Mouse (Mus musculus) colon, adult 2 months (tissue): ENCODE data around the gene Ydjc. TPM values are rescaled to one million over a fixed set of nuclear protein-coding genes. Genes with fewer than 3 reads are reported as not detected.

Experiments
- polyA plus RNA-seq: library from polyadenylated mRNA; depleted of rRNA; stranded (reverse); fragments of >200 nt; gene quantifications from 2 replicates; pipeline ENCODE4 v1.2.3, GENCODE M21; 2012; rRNA removed

Ydjc gene
- polyA plus RNA-seq = 67.1 and 81.4 TPM in 2 replicates

GRCm38 (mm10) chr16:17144339-17144738 is at the start of gene Ydjc:
Ydjc (plus strand) TSS chr16:17144621.

DNA sequence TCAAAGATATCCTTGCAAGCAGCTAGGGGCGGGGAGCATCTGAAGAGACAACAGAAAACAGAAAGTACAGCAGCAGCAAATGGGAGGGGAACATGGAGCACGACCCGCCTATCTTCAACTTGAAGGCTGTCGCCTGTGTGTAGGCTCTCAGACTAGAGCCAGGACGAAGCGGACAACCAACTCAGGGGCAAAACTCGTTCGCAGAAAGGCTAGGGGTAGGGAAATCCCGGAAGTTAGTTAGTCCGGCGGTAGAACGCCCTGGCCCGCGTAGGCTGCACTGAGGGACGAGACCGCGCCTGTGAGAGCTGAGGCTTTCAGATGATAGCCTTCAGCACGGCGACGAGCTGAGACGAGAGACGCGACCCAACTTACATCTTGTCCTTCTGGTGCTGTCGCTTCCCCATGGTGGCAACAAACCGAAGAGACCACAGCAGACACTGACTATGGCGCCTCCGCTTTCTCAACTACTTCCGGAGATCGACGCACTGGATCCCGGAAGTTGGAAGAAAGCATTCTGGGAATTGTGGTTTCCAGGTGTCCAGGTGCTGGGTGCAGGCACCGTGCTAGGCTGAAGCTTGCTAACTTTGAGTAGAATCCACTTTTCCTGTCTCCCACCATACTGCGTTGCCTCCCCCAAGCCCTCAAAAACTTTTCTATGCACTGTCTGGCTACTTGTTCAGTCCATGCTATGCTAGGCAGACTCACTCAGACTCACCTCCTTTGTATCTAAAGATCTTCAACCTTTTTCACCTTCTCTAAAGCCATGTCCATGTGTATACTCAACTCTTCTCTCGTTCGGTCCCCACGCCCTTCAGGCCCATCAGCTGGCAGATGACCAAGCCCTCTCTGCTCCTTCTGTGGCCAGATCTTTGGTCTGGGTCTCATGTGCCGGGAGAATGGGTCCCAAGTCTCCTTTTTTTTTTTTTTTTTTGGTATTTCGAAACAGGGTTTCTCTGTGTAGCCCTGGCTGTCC is 33.4 kb upstream of the Ydjc start, which contains the start of gene Ppil2:
Gene Ppil2, minus strand, starts transcription at position 487 of the 973 bp plus-strand sequence.

DNA sequence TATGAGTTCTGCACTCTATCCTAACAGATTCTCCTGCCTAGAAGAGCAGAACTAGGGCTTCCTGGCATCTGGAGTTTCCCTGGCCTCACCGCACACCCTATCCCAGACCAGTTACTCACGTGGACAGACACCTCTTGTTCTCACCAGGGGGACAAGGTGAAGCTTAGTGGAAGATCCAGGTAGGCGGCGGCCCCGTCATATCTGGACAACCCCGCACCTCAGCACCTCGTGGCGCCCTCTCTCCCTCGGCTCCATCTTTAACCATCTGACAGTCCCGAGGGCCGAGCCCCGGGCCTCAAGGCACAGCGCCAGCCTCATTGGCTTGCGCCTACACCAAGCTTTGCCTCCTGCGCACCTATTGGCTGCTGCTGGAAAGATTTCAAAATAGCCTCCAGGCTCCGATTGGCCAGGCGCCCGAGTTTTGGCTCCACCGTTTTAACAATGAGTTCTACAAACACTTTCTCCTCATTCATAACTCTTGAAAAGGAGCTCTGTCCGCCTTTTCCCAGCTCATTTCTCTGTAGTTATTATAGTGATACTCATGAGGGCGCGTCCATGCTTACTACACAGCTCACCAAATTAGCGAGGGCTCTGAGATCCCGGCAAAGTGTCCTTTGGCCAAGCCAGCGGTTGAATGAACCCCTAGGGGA is 19.4 kb upstream of the Ydjc start, which contains the start of gene 2610318N02Rik:
Gene 2610318N02Rik, minus strand, starts transcription at position 297 of the 650 bp plus-strand sequence.

GRCm38 (mm10) chr16:17132089-17132905 is 12.1 kb upstream of the Ydjc start, which contains the start of gene Sdf2l1:
Sdf2l1 (minus strand) TSS chr16:17132383.

GRCm38 (mm10) chr16:17146772-17147235 is 2.4 kb downstream of the Ydjc start, which contains the start of gene Ccdc116:
Ccdc116 (minus strand) TSS chr16:17147229.

GRCm38 (mm10) chr16:17202549-17202948 is 58.1 kb downstream of the Ydjc start, which contains the start of gene Ube2l3:
Ube2l3 (minus strand) TSS chr16:17202649.

GRCm38 (mm10) chr16:17208389-17209361 is 64.3 kb downstream of the Ydjc start, which contains the start of gene Rimbp3:
Rimbp3 (plus strand) TSS chr16:17208603.

Other genes with a start within 250 kb of the Ydjc start
- 5.5 and 5.9 TPM in 2 replicates for gene Ppm1f, start 248.2 kb upstream of the Ydjc start, polyA plus RNA-seq
- 35.3 and 46.0 TPM in 2 replicates for gene Mapk1, start 161.2 kb upstream of the Ydjc start, polyA plus RNA-seq
- 0.49 and 0.68 TPM in 2 replicates for gene Ypel1, start 74.9 kb upstream of the Ydjc start, polyA plus RNA-seq
- gene Ppil2, start 33.4 kb upstream of the Ydjc start, polyA plus RNA-seq = 69.8 and 71.2 TPM in 2 replicates
- gene 2610318N02Rik, start 19.5 kb upstream of the Ydjc start, polyA plus RNA-seq = 6.8 and 8.1 TPM in 2 replicates
- 113 and 133 TPM in 2 replicates for gene Sdf2l1, start 12.2 kb upstream of the Ydjc start, polyA plus RNA-seq
- gene Ccdc116, start 2.6 kb downstream of the Ydjc start, polyA plus RNA-seq = 11.6 and 13.3 TPM in 2 replicates
- gene Ube2l3, start 58.0 kb downstream of the Ydjc start, polyA plus RNA-seq = 53.5 and 63.4 TPM in 2 replicates
- 0.16 and 0.17 TPM in 2 replicates for gene Rimbp3, start 64.0 kb downstream of the Ydjc start, polyA plus RNA-seq
- 4.2 and 4.3 TPM in 2 replicates for gene Hic2, start 89.0 kb downstream of the Ydjc start, polyA plus RNA-seq
- gene Tmem191c, start 131.5 kb downstream of the Ydjc start, polyA plus RNA-seq = 17.5 and 19.0 TPM in 2 replicates
- 0.05 and 0.16 TPM in 2 replicates for gene Serpind1, start 186.8 kb downstream of the Ydjc start, polyA plus RNA-seq